ENCODE assay signal across 11 mouse cellular contexts in genomic region chr13:92639093-92640014, GRCm38 (mm10). TPM values are rescaled to one million over a fixed set of nuclear protein-coding genes. Genes with fewer than 3 reads are reported as not detected.
A peak's percentile ranks its signal among the peaks of the same experiment; 100 is the strongest.
DNase-seq lines count a peak whose midpoint lies in the region; ATAC-seq and TF ChIP-seq lines count a peak whose summit lies in the region.
"Had no signal": no experiment of that assay in that cellular context is flagged by ENCODE, and none has a peak within 500 bp of the region (broad histone marks: within the 10 kb centered on the region; RNA-seq: fewer than 3 reads in every experiment).

No protein-coding gene starts in this region.

- WGBS in embryonic facial prominence, embryonic 15.5 days = 43% methylated on average over 12 of the region's 12 CpGs
- WGBS in lung, embryonic 16.5 days = 33% methylated on average over 12 of the region's 12 CpGs

- H3K4me3 ChIP-seq in embryonic facial prominence, embryonic 15.5 days (replicated peaks) = no peak overlapping the region
- H3K4me3 ChIP-seq in lung, embryonic 16.5 days (ENCODE audit: low read length) = no peak overlapping the region
- no peak overlapping the region for H3K4me3 ChIP-seq in gastrocnemius, adult 2 months
- H3K4me3 ChIP-seq: forebrain, embryonic 12.5 days; liver, embryonic 15.5 days; neural tube, embryonic 13.5 days had no signal

- H3K27me3 ChIP-seq in embryonic facial prominence, embryonic 15.5 days = no peaks in the 10 kb centered on the region
- H3K27me3 ChIP-seq in lung, embryonic 16.5 days (ENCODE audit: control insufficient read depth, insufficient read depth, low read depth, low read length) = no peaks in the 10 kb centered on the region
- H3K27me3 ChIP-seq: forebrain, embryonic 12.5 days; liver, embryonic 15.5 days; neural tube, embryonic 13.5 days had no signal

- H3K36me3 ChIP-seq in embryonic facial prominence, embryonic 15.5 days = no peaks in the 10 kb centered on the region
- no peaks in the 10 kb centered on the region for H3K36me3 ChIP-seq in lung, embryonic 16.5 days (ENCODE audit: control insufficient read depth, insufficient read depth, low read length)
- H3K36me3 ChIP-seq: forebrain, embryonic 12.5 days; neural tube, embryonic 13.5 days had no signal

- no peak for ATAC-seq in embryonic facial prominence, embryonic 15.5 days (ENCODE audit: insufficient number of reproducible peaks, low FRiP score, low TSS enrichment, low read depth)
- peak; percentile 63 for ATAC-seq in lung, embryonic 16.5 days (ENCODE audit: low read depth)
- no peak for ATAC-seq in erythroid progenitor cell, adult 5-6 weeks (replicated peaks; ENCODE audit: low FRiP score, poor library complexity, severe bottlenecking)

- no peak overlapping the region for H3K9ac ChIP-seq in embryonic facial prominence, embryonic 15.5 days
- peak overlapping the region; percentile 18; the same call in 1 of the 2 replicates for H3K9ac ChIP-seq in lung, embryonic 16.5 days (ENCODE audit: low read length)
- H3K9ac ChIP-seq: forebrain, embryonic 12.5 days; liver, embryonic 15.5 days; neural tube, embryonic 13.5 days had no signal

- peak overlapping the region; percentile 60 for H3K27ac ChIP-seq in embryonic facial prominence, embryonic 15.5 days (replicated peaks)
- peak overlapping the region; percentile 76 for H3K27ac ChIP-seq in lung, embryonic 16.5 days (ENCODE audit: low read length)
- no peak overlapping the region for H3K27ac ChIP-seq in gastrocnemius, adult 2 months
- H3K27ac ChIP-seq: forebrain, embryonic 12.5 days; liver, embryonic 15.5 days; neural tube, embryonic 13.5 days had no signal

- H3K9me3 ChIP-seq in embryonic facial prominence, embryonic 15.5 days (replicated peaks) = no peaks in the 10 kb centered on the region
- no peaks in the 10 kb centered on the region for H3K9me3 ChIP-seq in lung, embryonic 16.5 days (ENCODE audit: control insufficient read depth, low read length)
- H3K9me3 ChIP-seq: forebrain, embryonic 12.5 days; liver, embryonic 15.5 days; neural tube, embryonic 13.5 days had no signal

- TF ChIP-seq CTCF in gastrocnemius, adult 2 months (IDR thresholded peaks at IDR 0.05) = no peak

- H3K4me2 ChIP-seq in embryonic facial prominence, embryonic 15.5 days (replicated peaks) = no peak overlapping the region
- H3K4me2 ChIP-seq in lung, embryonic 16.5 days (ENCODE audit: low read depth, low read length) = peak overlapping the region; percentile 37
- H3K4me2 ChIP-seq: forebrain, embryonic 12.5 days; liver, embryonic 15.5 days; neural tube, embryonic 13.5 days had no signal

- intact Hi-C loops in left cerebral cortex, postnatal 4 days (cut with DNase I) = loop anchor here (10.0 kb wide), 1 partner anchor 85 kb away; no protein-coding TSS in a partner anchor
- intact Hi-C loops in gastrocnemius, adult 2 months (cut with DNase I) = no loop called here

- peak; percentile 80 for DNase-seq in left cerebral cortex, adult 11 months (ENCODE audit: low spot score)
- DNase-seq in left cerebral cortex, postnatal 4 days = no peak
- peak; percentile 96 for DNase-seq in telencephalon, adult 2 months (ENCODE audit: low read depth, low spot score)
- DNase-seq in cerebellum, adult 9-11 months = no peak
- no peak for DNase-seq in gastrocnemius, adult 2 months

- peaks cover 59% of the 10 kb centered on the region for H3K4me1 ChIP-seq in embryonic facial prominence, embryonic 15.5 days
- peaks cover 46% of the 10 kb centered on the region for H3K4me1 ChIP-seq in lung, embryonic 16.5 days (replicated peaks; ENCODE audit: control insufficient read depth, insufficient read depth, low read length)

RNA-seq across cellular contexts. Expression of gene Serinc5, which starts 28.5 kb away (rescaled TPM):
- 10 to 100 TPM; 37.0 to 38.5 TPM for total RNA-seq in left cerebral cortex, postnatal 4 days (2021)
- polyA plus RNA-seq in embryonic facial prominence, embryonic 15.5 days (2015; fragmentation: Nextera tagmentation; extraction: Ambion mirVana) = 18.8 and 20.0 TPM in 2 replicates
- polyA plus RNA-seq in lung, embryonic 16.5 days (2015; fragmentation: Nextera tagmentation; extraction: Ambion mirVana) = 33.2 and 34.2 TPM in 2 replicates
- 33.5 and 56.6 TPM in 2 replicates for total RNA-seq in erythroid progenitor cell, adult 5-6 weeks (2015; ENCODE audit: low replicate concordance)
- 44.0 and 54.7 TPM in 2 replicates for total RNA-seq in erythroid progenitor cell, adult 5-6 weeks (2017; ENCODE audit: low replicate concordance)
- total RNA-seq in gastrocnemius, adult 2 months (2021) = 1 to 10 TPM; 2.5 to 4.2 TPM

Comparison
In these comparisons a context has a peak if more than half of its experiments do, and no peak if none do; other contexts are left out.
1. DNase-seq: peak in left cerebral cortex, adult 11 months (single experiment) and telencephalon, adult 2 months (single experiment); none in left cerebral cortex, postnatal 4 days (single experiment), cerebellum, adult 9-11 months (single experiment) and gastrocnemius, adult 2 months (single experiment).
2. RNA of gene Serinc5, which starts 28.5 kb away (total RNA-seq): 33.5 to 56.6 TPM in erythroid progenitor cell, adult 5-6 weeks and 37.0 to 38.5 TPM in left cerebral cortex, postnatal 4 days; 2.5 to 4.2 TPM in gastrocnemius, adult 2 months; every median in the first group is over 4 times any median in the second.